22 mouse cellular contexts compared by ENCODE assay signal in the genomic region with DNA sequence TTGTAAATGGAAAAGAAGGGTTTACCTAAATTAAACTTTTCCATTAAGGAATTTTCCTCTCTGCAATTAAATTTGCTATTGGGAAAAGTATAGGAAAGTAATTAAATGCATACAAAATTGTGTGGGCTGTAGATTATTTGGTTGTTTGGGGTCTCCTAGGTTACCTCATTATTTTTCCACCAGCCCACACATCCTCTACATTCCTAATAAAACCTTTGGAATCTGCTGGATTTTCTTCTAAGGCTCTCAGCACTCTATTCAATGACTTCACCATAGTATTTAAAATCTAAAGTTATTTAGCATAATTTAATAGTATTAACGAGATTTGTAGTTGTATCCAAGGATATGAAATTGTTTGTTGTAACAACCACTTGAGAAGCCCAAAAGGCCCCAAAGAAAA.
A peak's percentile ranks its signal among the peaks of the same experiment; 100 is the strongest.
DNase-seq lines count a peak whose midpoint lies in the region; ATAC-seq and TF ChIP-seq lines count a peak whose summit lies in the region.
"Had no signal": no experiment of that assay in that cellular context is flagged by ENCODE, and none has a peak within 500 bp of the region (broad histone marks: within the 10 kb centered on the region; RNA-seq: fewer than 3 reads in every experiment).

No protein-coding gene starts in this region.

- no peak overlapping the region for H3K4me3 ChIP-seq in forebrain, embryonic 12.5 days (replicated peaks)
- H3K4me3 ChIP-seq in forebrain, embryonic 10.5 days = no peak overlapping the region
- H3K4me3 ChIP-seq in limb, embryonic 14.5 days (replicated peaks; ENCODE audit: low read length) = no peak overlapping the region
- no peak overlapping the region for H3K4me3 ChIP-seq in limb, embryonic 10.5 days
- H3K4me3 ChIP-seq: embryonic facial prominence, embryonic 13.5 days; embryonic facial prominence, embryonic 15.5 days; erythroblast, embryonic 14.5 days; forebrain, embryonic 13.5 days had no signal

- WGBS in forebrain, embryonic 12.5 days = 38% methylated on average over 1 of the region's 1 CpGs
- WGBS in forebrain, embryonic 10.5 days = 65% methylated on average over 1 of the region's 1 CpGs
- 33% methylated on average over 1 of the region's 1 CpGs for WGBS in limb, embryonic 14.5 days
- 77% methylated on average over 1 of the region's 1 CpGs for WGBS in limb, embryonic 10.5 days

- TF ChIP-seq POLR2A in limb, embryonic 14.5 days (IDR thresholded peaks at IDR 0.05; ENCODE audit: borderline replicate concordance, extremely low read depth, insufficient read depth, insufficient read length) = no peak
- TF ChIP-seq POLR2A in brain, embryonic 14.5 days (IDR thresholded peaks at IDR 0.05; ENCODE audit: borderline replicate concordance, extremely low read depth, insufficient read depth, insufficient read length, poor library complexity, severe bottlenecking) = no peak

- peaks cover 14% of the 10 kb centered on the region; the same call in 1 of the 2 replicates for H3K27me3 ChIP-seq in forebrain, embryonic 12.5 days
- H3K27me3 ChIP-seq in forebrain, embryonic 10.5 days (ENCODE audit: poor library complexity, severe bottlenecking) = peaks cover 38% of the 10 kb centered on the region
- H3K27me3 ChIP-seq in limb, embryonic 14.5 days (ENCODE audit: control insufficient read depth, insufficient read depth, low read length) = no peaks in the 10 kb centered on the region
- H3K27me3 ChIP-seq in limb, embryonic 10.5 days (ENCODE audit: low read depth, poor library complexity, severe bottlenecking) = no peaks in the 10 kb centered on the region
- H3K27me3 ChIP-seq: embryonic facial prominence, embryonic 13.5 days; embryonic facial prominence, embryonic 15.5 days; Patski had no signal

- no peak overlapping the region for H3K9ac ChIP-seq in forebrain, embryonic 12.5 days
- H3K9ac ChIP-seq in limb, embryonic 14.5 days (ENCODE audit: low read depth, low read length, severe bottlenecking) = no peak overlapping the region
- H3K9ac ChIP-seq: embryonic facial prominence, embryonic 13.5 days; embryonic facial prominence, embryonic 15.5 days; forebrain, embryonic 13.5 days had no signal

- H3K4me2 ChIP-seq in forebrain, embryonic 12.5 days = no peak overlapping the region
- no peak overlapping the region for H3K4me2 ChIP-seq in limb, embryonic 14.5 days (replicated peaks; ENCODE audit: low read depth, low read length, severe bottlenecking)
- H3K4me2 ChIP-seq: embryonic facial prominence, embryonic 13.5 days; embryonic facial prominence, embryonic 15.5 days had no signal

- H3K36me3 ChIP-seq in forebrain, embryonic 12.5 days (replicated peaks) = no peaks in the 10 kb centered on the region
- no peaks in the 10 kb centered on the region for H3K36me3 ChIP-seq in forebrain, embryonic 10.5 days (replicated peaks)
- peaks cover 49% of the 10 kb centered on the region for H3K36me3 ChIP-seq in limb, embryonic 14.5 days (ENCODE audit: control insufficient read depth, insufficient read depth, low read length)
- H3K36me3 ChIP-seq in limb, embryonic 10.5 days = no peaks in the 10 kb centered on the region

- DNase-seq in forebrain, embryonic 10.5 days (ENCODE audit: extremely low spot score, low spot score) = no peak
- DNase-seq in limb, embryonic 14.5 days (ENCODE audit: low spot score) = no peak
- DNase-seq in limb, embryonic 10.5 days (ENCODE audit: low spot score) = no peak
- DNase-seq in brain, embryonic 14.5 days (ENCODE audit: low read depth) = peak; percentile 46
- no peak for DNase-seq in neural tube, embryonic 10.5 days (ENCODE audit: extremely low spot score, low spot score)
- DNase-seq: adrenal gland, adult 8-10 months; adrenal gland, postnatal 14 days; adrenal gland, postnatal 36 days; cerebellum, adult 11 months; cerebellum, adult 18-20 months; cerebellum, adult 8-10 months; cerebellum, adult 9-11 months; cerebellum, postnatal 14 days; cerebellum, postnatal 36 days; embryo, embryonic 11 days had no signal

- no peaks in the 10 kb centered on the region for H3K9me3 ChIP-seq in forebrain, embryonic 12.5 days
- H3K9me3 ChIP-seq in forebrain, embryonic 10.5 days = no peaks in the 10 kb centered on the region
- no peaks in the 10 kb centered on the region for H3K9me3 ChIP-seq in limb, embryonic 14.5 days (ENCODE audit: control insufficient read depth, low read length)
- no peaks in the 10 kb centered on the region for H3K9me3 ChIP-seq in limb, embryonic 10.5 days (replicated peaks)
- H3K9me3 ChIP-seq: embryonic facial prominence, embryonic 13.5 days; embryonic facial prominence, embryonic 15.5 days; forebrain, embryonic 13.5 days had no signal

- H3K4me1 ChIP-seq in forebrain, embryonic 12.5 days = peaks cover 8% of the 10 kb centered on the region; the same call in 1 of the 2 replicates
- peaks cover 20% of the 10 kb centered on the region for H3K4me1 ChIP-seq in forebrain, embryonic 10.5 days
- no peaks in the 10 kb centered on the region for H3K4me1 ChIP-seq in limb, embryonic 14.5 days (ENCODE audit: control insufficient read depth, insufficient read depth, low read length)
- H3K4me1 ChIP-seq in limb, embryonic 10.5 days = no peaks in the 10 kb centered on the region
- H3K4me1 ChIP-seq: embryonic facial prominence, embryonic 15.5 days had no signal

- no peak overlapping the region for H3K27ac ChIP-seq in forebrain, embryonic 12.5 days
- no peak overlapping the region for H3K27ac ChIP-seq in forebrain, embryonic 10.5 days
- H3K27ac ChIP-seq in limb, embryonic 14.5 days (replicated peaks; ENCODE audit: low read depth, low read length) = no peak overlapping the region
- H3K27ac ChIP-seq in limb, embryonic 10.5 days = no peak overlapping the region
- H3K27ac ChIP-seq: forebrain, embryonic 13.5 days had no signal

- peak; percentile 47; the same call in 1 of the 2 replicates for ATAC-seq in forebrain, embryonic 12.5 days (ENCODE audit: low FRiP score)
- ATAC-seq in limb, embryonic 14.5 days (ENCODE audit: low FRiP score, low read depth) = 0 out of 2 replicates have a peak, but pooled peaks have one; percentile 53
- ATAC-seq: activated CD4-positive, CD25-positive, alpha-beta regulatory T cell, adult 4 months; Patski had no signal

- no peak for TF ChIP-seq CTCF in brain, embryonic 14.5 days (IDR thresholded peaks at IDR 0.05; ENCODE audit: borderline replicate concordance, extremely low read depth, insufficient read depth, insufficient read length)
